Mouse (Mus musculus) ovary, postnatal 36 days (tissue): ENCODE measurements around the gene Secisbp2.

Source experiments
- DNase-seq: peaks from one replicate; pipeline ENCODE4 v3.0.0; 2022; ENCODE audit warnings: low spot score, mixed read lengths

The Secisbp2 gene

GRCm38 (mm10) chr13:51732097-51732664, 80.7 kb downstream of the Secisbp2 start:
- no peak for DNase-seq
